Mouse (Mus musculus) cerebellum, adult 11-12 months (tissue): ENCODE measurements around the gene Bicral.
A peak's percentile ranks its signal among the peaks of the same experiment; 100 is the strongest.
"Not testable (repeated sequence)": the region's sequence is repeated elsewhere in the genome, so short reads cannot be mapped to it uniquely, and the experiment has no call there.

Experiments used
- DNase-seq: peaks from one replicate; pipeline ENCODE4 v3.0.0; 2022

Bicral gene

GRCm38 (mm10) chr17:46787974-46788373 is 70.3 kb downstream of the Bicral start:
- not testable (repeated sequence) for DNase-seq

GRCm38 (mm10) chr17:46786952-46787351 is 71.3 kb downstream of the Bicral start:
- DNase-seq: no peak

GRCm38 (mm10) chr17:46783222-46783565 is 75.1 kb downstream of the Bicral start:
- no peak for DNase-seq

DNA sequence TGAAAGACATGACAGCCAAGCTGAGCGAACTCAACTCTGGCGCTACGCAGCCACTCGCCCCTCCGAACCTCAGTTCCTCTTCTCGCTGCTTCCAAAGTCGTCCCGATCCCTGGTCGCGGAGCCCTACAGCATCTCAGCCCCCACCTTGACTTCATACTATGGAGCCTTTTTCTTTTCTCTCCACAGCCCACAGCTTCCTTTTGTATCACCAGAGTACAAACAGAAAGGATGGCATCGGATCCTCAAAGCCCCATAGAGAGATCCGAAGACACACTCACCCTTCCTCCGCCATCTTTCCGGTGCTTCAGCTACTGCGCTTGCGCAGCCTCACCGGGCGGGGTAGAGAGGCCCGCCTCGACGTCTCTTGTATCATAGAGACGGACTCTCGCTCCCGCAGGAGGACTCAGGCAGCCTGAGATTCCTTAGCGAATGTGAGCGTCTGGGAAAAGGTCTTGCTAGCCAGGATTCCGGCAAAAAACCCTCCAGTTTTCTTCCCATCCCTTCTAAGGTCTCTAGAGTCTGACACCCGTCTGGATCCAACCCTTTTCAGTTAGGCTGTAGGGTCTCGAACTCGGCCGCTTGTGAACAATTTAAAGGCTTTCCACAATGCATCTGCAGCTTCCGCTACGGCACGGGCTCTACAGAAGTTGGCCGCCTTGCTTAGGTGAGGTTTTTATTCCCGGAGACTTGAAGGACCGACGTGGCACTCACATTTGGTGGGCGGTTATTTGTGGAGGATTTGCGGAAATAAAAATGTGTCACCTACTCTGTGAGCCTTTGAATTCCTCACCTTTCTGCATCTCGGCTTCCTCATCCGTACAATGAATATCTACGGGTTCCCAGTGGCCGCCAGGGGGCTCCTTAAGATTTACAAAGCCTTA is 75.7 kb downstream of the Bicral start, which contains the start of gene Rpl7l1:
Rpl7l1 (minus strand) TSS at position 332 of the 881 bp plus-strand sequence.
- DNase-seq: peak; percentile 90

DNA sequence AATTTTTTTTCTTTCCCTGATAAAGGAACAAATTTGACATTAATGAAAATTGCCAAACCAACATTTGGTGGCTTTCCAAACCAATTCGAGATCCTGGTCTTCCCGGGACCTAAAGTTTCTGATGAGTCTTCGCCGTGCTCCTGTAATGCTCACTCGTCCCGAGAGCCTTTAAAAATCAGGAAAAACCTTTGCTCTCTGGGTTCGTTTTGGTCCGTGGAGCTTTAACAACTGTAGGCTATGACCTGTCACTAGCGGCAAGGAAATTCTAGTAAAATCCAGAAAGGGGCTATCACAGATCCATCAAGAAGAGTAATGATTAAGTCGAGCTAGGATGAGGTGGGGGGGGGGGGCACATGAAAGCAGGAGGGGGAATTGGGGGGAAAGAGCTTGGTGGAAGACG is 76.4 kb downstream of the Bicral start:
- DNase-seq: no peak

DNA sequence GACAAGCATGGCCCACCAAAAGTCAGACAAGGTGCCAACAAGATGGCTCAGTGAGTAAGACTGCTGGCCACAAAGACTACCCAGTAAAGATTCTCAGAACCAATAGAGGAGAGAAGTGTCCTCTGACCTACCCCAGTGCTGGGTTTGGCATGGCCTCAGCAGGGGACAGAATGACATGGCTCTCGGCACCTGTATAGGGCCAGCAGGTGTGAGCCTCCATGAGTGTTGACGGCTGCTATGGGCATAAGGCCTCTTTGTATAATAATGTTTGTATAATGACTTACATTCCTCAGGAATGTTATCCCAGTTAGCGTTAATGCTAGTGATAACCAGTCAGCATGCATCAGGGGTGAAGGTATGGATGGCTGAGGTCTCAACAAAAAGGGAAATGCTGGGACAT is 82.2 kb downstream of the Bicral start:
- no peak for DNase-seq

DNA sequence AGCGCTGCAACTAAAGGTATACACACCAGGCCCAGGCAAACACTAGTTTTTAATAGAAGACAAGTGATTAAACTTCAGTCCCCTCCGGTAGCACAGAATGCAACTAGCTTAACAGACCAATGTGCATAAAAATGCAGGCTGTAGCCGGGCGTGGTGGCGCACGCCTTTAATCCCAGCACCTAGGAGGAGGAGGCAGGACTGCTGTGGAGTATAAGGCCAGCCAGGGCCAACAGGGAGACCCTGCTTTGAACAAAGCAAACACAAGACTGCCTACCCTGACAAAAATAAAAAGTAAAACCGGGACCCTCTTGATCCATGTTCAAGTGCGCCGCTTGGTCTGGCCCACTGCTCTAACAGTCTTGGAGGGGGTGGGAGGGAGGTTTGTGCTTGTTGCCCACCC is 83.2 kb downstream of the Bicral start:
- DNase-seq: no peak

- DNase-seq: no peak
Measured at GRCm38 (mm10) chr17:46774131-46774472, 84.2 kb downstream of the Bicral start.

- DNase-seq: no peak
Measured at GRCm38 (mm10) chr17:46773278-46774130, 84.8 kb downstream of the Bicral start.

DNA sequence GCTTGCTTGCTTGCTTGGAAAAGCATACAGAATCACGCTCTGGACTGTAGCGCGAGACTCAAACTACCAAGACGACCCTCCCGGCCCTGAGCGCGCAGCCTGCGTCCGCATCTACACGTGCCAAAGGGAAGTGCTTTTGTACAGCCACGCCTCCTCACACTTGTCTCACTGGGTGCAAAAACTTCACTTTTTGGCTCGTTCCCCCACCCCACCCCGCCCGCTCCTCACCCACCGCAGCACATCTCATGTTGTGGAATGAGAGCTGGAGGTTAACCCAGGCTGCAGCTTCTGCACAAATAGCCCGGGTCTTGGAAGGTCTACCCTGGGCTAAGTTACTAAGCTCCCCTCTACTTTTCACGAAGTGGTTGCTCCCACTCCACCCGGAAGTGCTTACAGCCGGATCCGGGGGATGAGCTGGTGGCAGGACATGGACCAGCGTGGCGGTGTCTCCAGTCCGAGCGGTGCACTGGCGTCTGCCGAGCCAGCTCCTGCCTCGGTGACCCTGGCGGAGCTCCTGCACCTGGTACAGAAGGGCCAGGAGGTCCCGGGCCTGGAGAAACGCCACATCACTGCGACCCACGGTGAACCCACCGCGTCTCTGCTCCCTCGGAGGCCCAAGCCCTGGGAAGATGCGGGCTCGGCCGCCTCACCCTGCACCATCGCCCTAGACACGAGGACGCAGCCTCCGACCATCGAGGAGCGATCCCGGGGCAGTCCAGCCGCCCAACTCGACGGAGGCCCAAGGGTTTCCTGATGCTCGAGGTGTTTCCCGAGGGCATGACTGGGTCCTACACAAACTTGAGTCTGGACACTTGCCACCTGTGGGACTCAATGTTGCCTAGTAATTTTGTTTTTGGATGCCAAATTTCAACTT is 85.6 kb downstream of the Bicral start, which contains the start of gene 2310039H08Rik:
2310039H08Rik (plus strand) TSS at position 232 of the 874 bp plus-strand sequence.
- DNase-seq: peak; percentile 83

DNA sequence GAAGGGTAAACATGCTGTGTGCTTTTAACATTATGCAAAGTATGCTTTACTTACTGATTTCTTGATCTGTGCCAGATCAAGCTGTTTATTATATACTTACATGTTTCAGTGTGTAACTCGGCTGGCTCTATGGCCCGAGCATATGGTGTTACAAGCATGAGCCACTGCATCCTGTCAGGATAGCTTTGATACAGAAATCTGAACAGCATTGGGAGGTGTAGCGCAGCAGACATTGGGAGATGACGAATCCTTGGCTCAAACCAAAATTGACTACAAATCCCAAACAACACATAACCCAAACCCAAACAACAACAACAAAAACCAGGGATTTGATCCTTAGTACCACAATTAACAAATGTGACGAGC is 86.3 kb downstream of the Bicral start:
- no peak for DNase-seq

DNA sequence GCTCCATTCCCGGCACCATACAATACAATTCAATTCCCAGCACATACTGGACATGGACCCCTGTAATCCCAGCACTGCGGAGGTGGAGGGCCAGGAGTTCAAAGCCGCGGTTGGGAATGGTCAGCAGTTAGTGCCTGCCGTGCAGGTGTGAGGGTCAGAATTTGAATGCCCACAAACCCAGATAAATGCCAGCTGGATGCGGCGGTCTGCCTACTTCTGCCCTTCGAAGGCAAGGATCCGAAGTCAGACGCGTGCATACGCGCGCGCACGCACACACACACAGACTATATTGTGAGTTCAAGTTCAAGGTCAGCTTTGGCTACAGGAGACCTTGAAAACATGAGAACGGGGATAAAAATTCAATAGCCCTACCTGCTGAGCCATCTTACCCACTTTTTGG is 86.7 kb downstream of the Bicral start:
- no peak for DNase-seq

DNA sequence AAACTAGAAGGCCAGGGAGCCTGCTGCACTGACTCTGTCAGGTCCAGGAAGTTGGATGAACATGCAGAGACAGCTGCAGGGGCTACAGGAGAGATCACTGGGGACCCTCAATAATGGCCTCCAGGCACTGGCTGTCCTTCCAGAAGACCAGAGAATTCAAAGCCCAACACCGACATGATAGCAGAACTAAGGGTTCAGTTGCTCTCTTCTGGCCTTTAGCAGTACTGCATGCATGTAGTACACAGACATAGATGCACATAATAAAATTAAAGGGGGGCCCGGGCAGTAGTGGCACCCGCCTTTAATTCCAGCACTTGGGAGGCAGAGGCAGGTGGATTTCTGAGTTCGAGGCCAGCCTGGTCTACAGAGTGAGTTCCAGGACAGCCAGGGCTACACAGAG is 87.3 kb downstream of the Bicral start:
- no peak for DNase-seq

DNA sequence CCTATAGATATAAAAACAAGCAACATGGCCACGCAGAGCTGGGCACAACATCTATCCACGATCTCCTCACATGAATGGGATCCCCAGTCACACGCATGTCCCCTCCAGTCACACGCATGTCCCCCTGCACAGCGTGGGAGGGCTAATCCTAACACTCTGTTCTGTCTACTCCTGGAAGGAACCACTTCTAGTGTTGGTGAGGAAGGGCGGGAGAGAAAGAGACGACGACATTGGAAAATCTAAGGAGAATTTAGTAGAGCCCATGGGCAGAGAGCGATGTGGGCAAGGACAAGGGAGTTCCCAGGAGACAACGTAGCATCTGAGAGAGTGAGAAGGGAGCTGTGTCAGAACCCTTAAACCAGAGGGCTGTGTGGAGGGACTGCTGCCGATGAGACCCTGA is 87.7 kb downstream of the Bicral start:
- DNase-seq: no peak

DNA sequence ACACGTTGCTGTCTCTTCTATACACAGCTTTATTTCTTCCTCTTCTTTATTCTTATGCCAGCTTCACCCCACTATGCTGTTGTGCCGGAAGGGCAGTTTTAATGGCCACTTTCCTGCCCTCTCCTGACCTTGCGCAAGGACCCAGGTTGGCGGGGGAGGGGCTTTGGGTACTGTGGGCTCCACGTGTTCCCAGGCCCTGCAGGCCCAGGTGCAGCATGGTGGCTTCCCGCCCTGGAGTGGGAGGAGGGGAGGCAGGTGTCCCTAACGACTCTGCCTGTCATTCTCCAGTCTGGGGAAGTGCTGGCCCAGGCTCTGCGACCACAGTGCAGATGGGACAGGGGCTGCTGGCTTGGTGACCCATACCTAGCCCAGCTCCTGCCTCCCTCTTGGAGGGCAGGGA is 90.4 kb downstream of the Bicral start:
- DNase-seq: no peak

DNA sequence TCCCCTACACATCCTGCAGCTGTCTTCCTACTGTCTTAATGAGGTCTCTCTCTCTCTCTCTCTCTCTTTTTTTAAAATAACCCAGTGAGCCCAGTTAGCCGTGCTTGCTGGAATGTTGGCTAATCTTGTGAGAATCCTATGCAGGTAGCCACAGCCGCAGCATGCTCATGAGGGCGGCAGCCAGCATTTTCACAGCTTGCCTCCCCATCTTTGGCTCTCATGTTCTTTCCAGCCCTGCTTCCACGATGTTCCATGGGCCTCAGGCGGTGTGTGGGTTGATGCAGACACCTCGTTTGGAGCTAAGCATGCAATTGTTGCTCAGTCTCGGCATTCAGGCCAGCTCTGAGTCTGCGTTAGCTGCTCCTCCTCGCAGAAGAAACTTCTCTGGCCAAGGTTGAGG is 93.4 kb downstream of the Bicral start:
- DNase-seq: not testable (repeated sequence)

- DNase-seq: no peak
Measured at GRCm38 (mm10) chr17:46763544-46763943, 94.7 kb downstream of the Bicral start, which contains the start of gene Ptcra. Gene Ptcra (minus strand): TSS chr17:46763712.

GRCm38 (mm10) chr17:46758753-46759152 is 99.5 kb downstream of the Bicral start:
- DNase-seq: no peak

DNA sequence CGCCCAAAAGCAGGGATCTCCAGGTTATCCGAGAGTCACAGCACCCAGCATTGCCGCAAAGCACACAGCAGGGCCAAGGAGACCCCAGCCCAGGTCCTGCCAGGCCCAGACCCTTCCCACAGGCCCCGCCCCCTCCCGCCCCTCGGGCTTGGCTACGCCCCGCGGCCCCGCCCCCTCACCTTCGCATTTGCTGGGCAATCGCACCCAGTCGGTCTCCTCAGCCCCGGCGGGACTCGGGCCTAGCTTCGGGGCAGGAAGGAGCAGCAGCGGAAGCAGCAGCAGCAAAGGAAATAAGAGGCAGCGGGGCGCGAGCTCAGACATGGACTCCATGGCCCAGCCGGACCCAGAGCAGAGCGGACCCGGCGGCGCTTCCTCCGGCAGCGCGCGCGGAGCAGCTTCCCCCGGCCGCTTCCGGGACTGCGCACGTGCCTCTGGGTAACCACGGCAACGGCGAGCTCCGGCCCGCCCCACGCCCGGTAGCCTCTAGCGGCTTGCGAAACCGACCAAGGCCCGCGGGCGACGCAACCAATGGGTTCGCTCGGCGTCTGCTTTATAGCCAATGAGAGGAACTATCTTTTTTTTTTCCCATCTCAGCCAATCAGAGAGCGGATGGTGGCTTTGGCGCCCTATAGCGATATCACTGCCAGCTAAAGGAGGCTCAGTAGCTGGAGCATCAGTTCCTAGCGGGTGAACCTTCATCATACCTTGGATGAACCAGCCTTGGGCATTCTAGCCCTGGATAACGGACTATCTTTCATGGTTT is 106.3 kb downstream of the Bicral start, which contains the start of gene Cnpy3:
Cnpy3 (minus strand) TSS at position 421 of the 763 bp plus-strand sequence.
- peak; percentile 99 for DNase-seq

DNA sequence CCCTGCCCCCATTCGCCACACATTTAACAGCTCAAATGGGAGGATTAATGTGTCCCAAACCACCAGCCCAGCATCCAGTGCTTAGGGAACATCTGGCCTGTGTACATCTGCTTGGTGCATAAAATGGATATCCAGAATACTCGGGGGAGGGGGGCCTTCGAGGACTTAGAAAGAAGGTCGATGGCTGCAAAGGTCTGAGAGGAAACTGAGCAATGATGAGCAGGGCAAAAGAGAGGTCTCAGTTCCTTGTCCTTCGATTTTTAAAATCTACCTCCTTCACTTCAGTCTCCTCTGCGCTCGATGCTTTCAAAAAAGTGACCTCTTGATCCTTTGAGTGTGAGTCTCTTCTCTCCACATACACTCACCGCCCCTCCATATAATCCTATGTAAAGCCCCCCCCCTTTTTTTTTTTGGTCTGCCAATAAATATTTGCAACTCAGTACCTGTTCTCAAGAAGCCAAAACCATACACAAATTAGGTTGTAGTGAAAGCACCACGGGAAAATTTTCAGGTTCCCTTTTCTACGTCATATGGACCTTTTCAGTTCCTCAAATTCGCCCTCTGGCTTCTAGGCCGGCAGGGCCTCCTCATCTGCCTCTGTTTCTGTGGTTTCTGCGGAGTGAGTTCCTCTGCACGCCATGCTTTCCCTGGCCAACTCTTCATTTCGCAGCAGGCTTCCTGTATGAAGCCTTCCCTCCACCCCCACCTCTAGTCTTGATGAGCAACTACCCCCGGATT is 107.1 kb downstream of the Bicral start:
- DNase-seq: no peak

- DNase-seq: no peak
Measured at GRCm38 (mm10) chr17:46750580-46750979, 107.7 kb downstream of the Bicral start.
